Mouse (Mus musculus): Measurements from ENCODE around the gene Bet1l. TPM values are rescaled to one million over a fixed set of nuclear protein-coding genes. Genes with fewer than 3 reads are reported as not detected.
"Not testable (repeated sequence)": the region's sequence is repeated elsewhere in the genome, so short reads cannot be mapped to it uniquely, and the experiment has no call there.

Bet1l gene
- 22.4 and 23.0 TPM in 2 replicates for polyA plus RNA-seq (2016; fragmentation: Nextera tagmentation; extraction: Ambion mirVana)

DNA sequence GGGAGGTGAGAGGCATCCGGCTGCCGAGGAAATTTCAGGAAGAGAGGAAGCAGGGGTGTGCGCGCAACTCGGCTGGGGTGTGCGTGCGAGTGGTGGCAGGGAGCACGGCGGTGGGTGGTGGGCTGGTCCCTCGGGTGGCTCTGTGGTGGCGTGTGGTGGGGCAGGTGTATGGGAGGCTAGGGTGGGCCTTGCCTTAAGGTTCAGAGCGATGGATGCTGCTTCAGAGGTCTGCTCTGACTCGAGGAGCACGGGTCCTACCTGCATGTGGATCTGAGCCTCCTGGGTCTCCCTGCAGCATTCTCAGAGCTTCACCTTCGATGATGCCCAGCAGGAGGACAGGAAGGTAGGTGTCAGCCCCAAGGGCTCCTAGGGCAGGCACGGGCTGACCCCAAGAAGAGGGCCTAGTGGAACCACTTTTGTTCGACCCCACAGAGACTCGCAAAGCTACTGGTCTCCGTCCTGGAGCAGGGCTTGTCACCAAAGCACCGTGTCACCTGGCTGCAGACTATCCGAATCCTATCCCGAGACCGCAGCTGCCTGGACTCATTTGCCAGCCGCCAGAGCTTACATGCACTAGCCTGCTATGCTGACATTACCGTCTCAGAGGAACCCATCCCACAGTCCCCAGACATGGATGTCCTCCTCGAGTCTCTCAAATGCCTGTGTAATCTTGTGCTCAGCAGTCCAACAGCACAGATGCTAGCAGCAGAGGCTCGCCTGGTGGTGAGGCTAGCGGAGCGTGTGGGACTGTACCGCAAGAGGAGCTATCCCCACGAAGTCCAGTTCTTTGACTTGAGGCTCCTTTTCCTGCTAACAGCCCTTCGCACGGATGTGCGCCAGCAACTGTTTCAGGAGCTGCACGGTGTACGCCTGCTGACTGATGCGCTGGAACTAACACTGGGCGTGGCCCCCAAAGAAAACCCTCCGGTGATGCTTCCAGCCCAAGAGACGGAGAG lies at the start of gene Bet1l:
Gene Bet1l (minus strand): TSS at position 28 of the 956 bp plus-strand sequence.
- H3K36me3 ChIP-seq (replicated peaks): peaks cover 67% of the 10 kb centered on the region
- WGBS: 41% methylated on average over 40 of the region's 40 CpGs

DNA sequence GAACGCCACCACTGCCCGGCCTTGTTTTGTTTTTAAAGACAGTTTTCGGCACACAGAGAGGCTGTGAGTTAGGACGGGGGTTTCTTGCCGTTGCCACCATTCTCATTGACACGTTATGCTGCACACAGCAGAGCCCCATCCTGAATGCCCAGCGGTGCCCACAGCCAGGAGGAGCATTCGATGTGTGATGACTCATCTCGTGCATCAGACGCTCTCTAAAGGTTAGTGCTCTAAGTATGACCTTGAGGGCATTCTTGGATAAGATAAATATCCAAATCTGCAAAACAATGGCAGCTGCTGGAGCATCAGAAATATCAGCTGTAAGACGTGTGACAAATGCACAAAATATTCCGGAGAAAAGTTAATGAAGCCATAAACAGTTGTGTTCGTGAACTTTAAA lies 49.8 kb upstream of the Bet1l start:
- Histone ChIP-seq H3K27ac (replicated peaks) (no peak overlapping the region), H3K36me3 (replicated peaks) (no peaks in the 10 kb centered on the region), H3K27me3 (replicated peaks; ENCODE audit: low read depth, poor library complexity, severe bottlenecking) (no peaks in the 10 kb centered on the region; the same call in 1 of the 2 replicates), H3K9me3 (no peaks in the 10 kb centered on the region), H3K4me3 (no peak overlapping the region), H3K4me1 (peaks cover 26% of the 10 kb centered on the region)
- WGBS: 87% methylated on average over 13 of the region's 13 CpGs
- no peak for DNase-seq (ENCODE audit: low spot score)

More for the DNA sequence above, at the start of gene Bet1l:
- H3K27me3 ChIP-seq (replicated peaks; ENCODE audit: low read depth, poor library complexity, severe bottlenecking): no peaks in the 10 kb centered on the region
- peaks cover 40% of the 10 kb centered on the region for H3K4me1 ChIP-seq
- H3K9me3 ChIP-seq: no peaks in the 10 kb centered on the region
- H3K4me3 ChIP-seq: peak within 1 kb of the TSS; percentile 90
- peak within 1 kb of the TSS; percentile 84 for H3K27ac ChIP-seq (replicated peaks)
- no peak for DNase-seq (ENCODE audit: low spot score)

DNA sequence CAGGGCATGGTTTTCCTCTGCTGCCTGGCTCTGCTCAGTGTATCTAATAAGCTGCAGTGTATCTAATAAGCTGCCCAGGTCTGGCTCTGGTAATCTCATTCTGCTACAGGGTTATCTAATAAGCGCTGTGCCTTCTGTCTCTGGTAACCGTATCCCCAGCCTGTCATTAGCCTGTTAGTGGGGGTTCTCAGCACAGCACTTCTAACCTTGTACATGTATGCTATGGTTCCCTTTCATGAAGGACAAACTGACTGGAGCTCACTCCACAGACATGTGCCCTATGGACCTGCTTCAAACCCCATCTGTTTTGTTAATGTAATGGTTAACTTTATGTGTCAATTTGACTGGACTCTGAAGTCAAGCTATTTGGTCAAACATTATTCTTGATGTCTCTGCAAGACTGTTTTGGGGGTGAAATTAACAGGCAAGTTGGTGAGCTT lies 48.3 kb upstream of the Bet1l start:
- no peaks in the 10 kb centered on the region for H3K36me3 ChIP-seq (replicated peaks)
- WGBS: 83% methylated on average over 2 of the region's 2 CpGs
- H3K9me3 ChIP-seq: no peaks in the 10 kb centered on the region
- peaks cover 31% of the 10 kb centered on the region for H3K4me1 ChIP-seq
- no peak for DNase-seq (ENCODE audit: low spot score)
- H3K4me3 ChIP-seq: no peak overlapping the region
- no peak overlapping the region for H3K27ac ChIP-seq (replicated peaks)
- H3K27me3 ChIP-seq (replicated peaks; ENCODE audit: low read depth, poor library complexity, severe bottlenecking): no peaks in the 10 kb centered on the region; the same call in 1 of the 2 replicates

DNA sequence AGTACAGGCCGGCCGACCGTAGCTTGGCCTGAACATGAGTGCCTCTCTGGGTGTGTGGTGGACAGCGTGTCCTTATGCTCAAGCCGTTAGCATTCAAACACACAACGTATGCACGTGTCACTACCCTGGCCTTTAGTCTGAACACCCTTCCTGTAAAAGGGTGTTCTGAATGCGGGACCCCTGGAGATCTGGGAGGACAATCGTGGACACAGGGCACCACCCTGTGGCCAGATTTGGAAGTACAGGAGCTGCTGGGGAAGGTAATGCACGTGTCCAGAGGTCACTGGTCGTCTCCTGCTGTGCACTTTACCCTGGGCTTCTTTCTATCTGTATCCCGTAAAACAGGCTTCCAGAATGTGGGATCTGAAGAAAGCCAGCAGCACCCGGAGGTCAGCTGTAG lies 45.8 kb upstream of the Bet1l start:
- Histone ChIP-seq H3K27ac (replicated peaks) (no peak overlapping the region), H3K4me1 (peaks cover 20% of the 10 kb centered on the region), H3K4me3 (no peak overlapping the region), H3K9me3 (no peaks in the 10 kb centered on the region), H3K36me3 (replicated peaks) (peaks cover 14% of the 10 kb centered on the region), H3K27me3 (replicated peaks; ENCODE audit: low read depth, poor library complexity, severe bottlenecking) (no peaks in the 10 kb centered on the region)
- 24% methylated on average over 13 of the region's 13 CpGs for WGBS
- peak; percentile 87 for DNase-seq (ENCODE audit: low spot score)

DNA sequence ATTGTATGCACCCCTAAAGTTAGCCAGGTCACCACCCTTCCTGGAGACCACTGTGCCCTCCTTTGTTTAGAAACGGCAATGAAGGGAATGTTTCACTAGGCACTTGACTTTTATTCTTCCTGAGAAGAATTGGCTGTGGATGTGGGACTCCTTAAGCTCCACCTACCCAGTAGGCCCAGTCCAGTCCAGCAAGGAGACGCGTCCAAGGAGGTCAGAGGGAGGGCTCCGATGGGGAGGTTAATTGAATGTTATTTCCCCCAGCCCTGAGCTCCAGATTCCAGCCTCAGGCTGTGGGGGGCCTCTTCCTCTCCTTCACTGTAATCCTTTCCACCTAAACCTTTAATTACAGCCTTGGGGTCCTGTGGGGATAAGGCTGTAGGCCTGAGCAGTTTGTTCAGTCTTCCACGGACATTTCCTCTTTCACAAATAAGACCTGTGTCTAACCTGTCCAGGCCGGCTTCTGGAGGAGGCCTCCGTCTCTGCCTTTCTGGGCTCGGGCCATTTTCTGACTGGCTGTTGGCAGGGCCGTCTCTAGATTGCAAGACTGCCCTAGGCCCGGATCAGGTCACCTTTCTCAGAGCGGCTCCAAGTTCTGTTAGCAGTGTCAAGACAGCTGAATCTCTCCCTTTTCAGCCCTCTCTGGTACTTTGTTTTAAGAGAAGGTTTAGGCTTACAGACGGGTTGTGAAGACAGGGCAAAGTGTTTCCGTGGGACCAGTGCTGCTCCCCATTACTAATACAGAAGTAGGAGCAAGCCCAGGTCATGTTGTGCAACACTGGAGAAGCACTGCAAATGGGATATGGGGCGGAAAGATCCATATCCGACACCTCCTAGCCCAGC lies 44.9 kb upstream of the Bet1l start:
- H3K9me3 ChIP-seq: no peaks in the 10 kb centered on the region
- H3K4me1 ChIP-seq: peaks cover 18% of the 10 kb centered on the region
- no peak overlapping the region for H3K4me3 ChIP-seq
- H3K36me3 ChIP-seq (replicated peaks): peaks cover 23% of the 10 kb centered on the region
- WGBS: 54% methylated on average over 15 of the region's 15 CpGs
- H3K27me3 ChIP-seq (replicated peaks; ENCODE audit: low read depth, poor library complexity, severe bottlenecking): no peaks in the 10 kb centered on the region
- peak overlapping the region; percentile 54 for H3K27ac ChIP-seq (replicated peaks)
- DNase-seq (ENCODE audit: low spot score): peak; percentile 42

DNA sequence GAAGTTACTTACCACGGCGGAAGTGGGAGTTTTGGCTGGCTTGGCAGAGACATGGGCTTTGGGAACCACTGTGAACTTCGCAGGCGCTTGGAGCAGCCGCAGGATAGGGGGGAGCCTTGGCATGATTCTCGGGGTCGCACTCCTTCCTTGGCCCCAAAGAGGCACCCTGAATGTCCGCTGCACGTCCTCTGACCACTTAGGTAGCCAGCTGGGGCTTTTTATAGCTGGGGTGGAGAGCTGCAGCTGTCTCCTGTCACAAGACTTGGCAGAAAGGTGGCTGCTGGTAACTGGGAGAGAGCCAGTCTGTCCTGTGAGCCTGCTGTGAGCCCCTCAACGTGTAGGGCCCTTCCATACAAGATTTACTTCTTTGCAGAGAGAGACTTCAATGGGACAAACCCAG lies 42.8 kb upstream of the Bet1l start, which contains the start of gene Cox8b:
Gene Cox8b (minus strand): TSS at position 227 of the 400 bp plus-strand sequence.
- Histone ChIP-seq H3K4me3 (no peak within 1 kb of the TSS), H3K9me3 (no peaks in the 10 kb centered on the region), H3K27me3 (replicated peaks; ENCODE audit: low read depth, poor library complexity, severe bottlenecking) (no peaks in the 10 kb centered on the region), H3K27ac (replicated peaks) (no peak within 1 kb of the TSS), H3K36me3 (replicated peaks) (peaks cover 43% of the 10 kb centered on the region), H3K4me1 (peaks cover 18% of the 10 kb centered on the region)
- no peak for DNase-seq (ENCODE audit: low spot score)
- WGBS: 82% methylated on average over 10 of the region's 10 CpGs

DNA sequence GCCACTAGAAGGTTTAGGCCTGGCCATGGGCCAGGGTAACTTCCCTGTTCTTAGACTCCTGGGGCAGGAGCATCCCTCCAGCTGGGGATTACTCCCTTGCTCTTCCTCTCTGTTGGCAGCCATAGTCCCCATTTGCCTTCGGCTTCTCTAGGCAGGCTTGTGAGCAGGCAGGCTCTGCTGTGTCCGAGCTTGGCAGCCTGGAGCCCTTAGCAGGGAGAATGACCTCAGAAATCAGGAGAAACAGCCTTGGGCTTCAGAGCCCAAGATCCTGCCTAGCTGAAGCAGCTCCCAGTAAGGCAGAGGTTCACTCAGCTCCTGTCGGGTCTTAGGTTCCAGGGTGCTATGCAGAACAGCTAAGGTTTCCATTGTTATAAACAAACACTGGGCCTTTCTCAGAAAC lies 41.7 kb upstream of the Bet1l start:
- Histone ChIP-seq H3K4me3 (no peak overlapping the region), H3K36me3 (replicated peaks) (peaks cover 52% of the 10 kb centered on the region), H3K4me1 (peaks cover 18% of the 10 kb centered on the region), H3K27ac (replicated peaks) (no peak overlapping the region), H3K9me3 (no peaks in the 10 kb centered on the region), H3K27me3 (replicated peaks; ENCODE audit: low read depth, poor library complexity, severe bottlenecking) (no peaks in the 10 kb centered on the region)
- no peak for DNase-seq (ENCODE audit: low spot score)
- 75% methylated on average over 3 of the region's 3 CpGs for WGBS

DNA sequence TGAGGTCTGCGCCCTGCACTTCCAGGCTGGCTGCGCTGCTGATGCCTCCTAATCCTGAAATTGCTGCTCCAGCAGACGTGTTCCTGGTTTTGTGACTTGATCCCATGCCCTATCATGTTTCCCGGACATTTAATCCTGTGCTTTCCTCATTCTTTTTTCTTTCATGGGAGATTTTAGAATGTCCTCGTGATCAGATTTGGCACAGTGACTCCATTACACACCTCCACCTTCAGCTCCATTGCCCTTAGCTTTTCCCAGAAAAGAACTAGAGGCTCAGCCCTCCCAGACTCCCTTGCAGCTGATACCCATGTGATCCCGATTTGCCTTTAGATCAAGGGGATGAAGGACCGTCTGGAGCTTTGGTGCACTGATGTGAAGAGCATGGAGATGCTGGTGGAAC lies 40.5 kb upstream of the Bet1l start:
- DNase-seq (ENCODE audit: low spot score): no peak
- Histone ChIP-seq H3K4me1 (peaks cover 13% of the 10 kb centered on the region), H3K27ac (replicated peaks) (no peak overlapping the region), H3K4me3 (no peak overlapping the region), H3K9me3 (no peaks in the 10 kb centered on the region), H3K27me3 (replicated peaks; ENCODE audit: low read depth, poor library complexity, severe bottlenecking) (no peaks in the 10 kb centered on the region), H3K36me3 (replicated peaks) (peaks cover 65% of the 10 kb centered on the region)
- WGBS: 80% methylated on average over 7 of the region's 7 CpGs

DNA sequence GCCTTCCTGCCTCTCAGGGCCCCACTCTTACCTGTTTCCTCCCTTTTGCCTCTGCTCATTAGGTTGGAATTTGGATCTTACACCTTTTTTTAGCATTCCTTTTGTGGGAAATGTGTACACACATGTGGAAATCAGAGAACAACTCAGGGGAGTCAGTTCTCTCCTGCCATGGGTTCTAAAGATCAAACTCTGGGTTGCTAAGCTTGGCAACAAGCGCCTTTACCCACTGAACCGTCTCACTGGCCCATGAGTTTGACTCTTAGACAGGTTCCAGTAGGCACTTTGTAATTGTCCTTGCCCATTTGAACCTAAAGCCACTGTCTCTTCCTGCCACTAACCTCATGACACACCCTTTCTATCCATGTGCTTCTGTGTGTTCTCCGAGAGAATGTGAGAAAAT lies 37.2 kb upstream of the Bet1l start:
- 94% methylated on average over 3 of the region's 3 CpGs for WGBS
- no peak overlapping the region for H3K27ac ChIP-seq (replicated peaks)
- no peaks in the 10 kb centered on the region for H3K27me3 ChIP-seq (replicated peaks; ENCODE audit: low read depth, poor library complexity, severe bottlenecking)
- no peaks in the 10 kb centered on the region for H3K4me1 ChIP-seq
- H3K36me3 ChIP-seq (replicated peaks): peaks cover 88% of the 10 kb centered on the region
- H3K4me3 ChIP-seq: no peak overlapping the region
- no peak for DNase-seq (ENCODE audit: low spot score)
- H3K9me3 ChIP-seq: no peaks in the 10 kb centered on the region

DNA sequence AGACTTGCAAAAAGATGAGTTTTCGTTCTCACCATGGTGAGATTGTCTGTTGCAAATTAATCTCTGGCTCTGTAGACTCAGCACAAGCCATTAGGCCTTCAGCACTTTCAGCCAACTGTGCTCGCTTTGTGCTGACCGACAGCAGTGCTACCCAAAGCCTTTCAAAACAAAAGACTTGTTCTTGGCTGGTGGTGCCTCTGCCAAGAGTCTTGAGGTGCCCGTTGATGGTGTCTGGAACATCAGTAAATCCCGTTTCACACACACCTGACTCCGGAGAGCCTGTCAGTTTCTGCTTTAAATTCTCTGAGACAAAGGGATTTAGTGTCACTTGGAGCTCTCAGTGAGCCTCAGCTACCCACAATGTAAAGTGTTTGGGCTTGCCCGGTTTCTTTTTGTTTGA lies 36.7 kb upstream of the Bet1l start:
- H3K27me3 ChIP-seq (replicated peaks; ENCODE audit: low read depth, poor library complexity, severe bottlenecking): no peaks in the 10 kb centered on the region
- no peak overlapping the region for H3K4me3 ChIP-seq
- H3K36me3 ChIP-seq (replicated peaks): peaks cover 89% of the 10 kb centered on the region
- no peak overlapping the region for H3K27ac ChIP-seq (replicated peaks)
- no peaks in the 10 kb centered on the region for H3K4me1 ChIP-seq
- H3K9me3 ChIP-seq: no peaks in the 10 kb centered on the region
- no peak for DNase-seq (ENCODE audit: low spot score)
- 91% methylated on average over 7 of the region's 7 CpGs for WGBS

DNA sequence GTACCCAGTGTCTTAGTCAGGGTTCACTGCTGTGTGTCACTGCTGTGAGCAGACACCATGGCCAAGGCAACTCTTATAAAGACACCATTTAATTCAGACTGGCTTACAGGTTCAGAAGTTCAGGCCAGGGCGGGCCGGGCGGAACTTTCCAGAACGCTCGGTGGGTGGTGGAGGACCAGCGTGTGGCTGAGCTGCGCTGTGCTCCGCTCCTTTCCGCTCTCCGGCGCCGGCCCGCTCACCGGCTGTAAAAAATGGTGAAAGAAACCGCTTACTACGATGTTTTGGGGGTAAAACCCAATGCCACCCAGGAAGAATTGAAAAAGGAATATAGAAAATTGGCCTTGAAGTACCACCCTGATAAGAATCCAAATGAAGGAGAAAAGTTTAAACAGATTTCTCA lies 33.3 kb upstream of the Bet1l start:
- WGBS: 97% methylated on average over 16 of the region's 16 CpGs
- H3K36me3 ChIP-seq (replicated peaks): peaks cover 89% of the 10 kb centered on the region

DNA sequence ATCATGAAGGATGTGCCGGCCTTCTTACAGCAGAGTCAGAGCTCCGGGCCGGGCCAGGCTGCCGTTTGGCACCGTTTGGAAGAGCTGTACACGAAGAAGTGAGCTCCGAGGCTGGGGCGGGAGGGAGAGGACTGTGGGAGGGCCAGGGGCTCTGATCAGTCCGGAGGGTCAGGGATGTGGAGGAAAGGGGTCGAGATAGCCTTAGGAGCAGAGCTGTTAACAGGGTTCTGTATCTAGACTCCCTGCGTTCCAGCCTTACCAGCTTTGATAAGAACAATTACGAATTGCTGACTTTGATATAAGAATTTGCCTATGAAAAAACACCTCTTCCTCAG lies 25.1 kb upstream of the Bet1l start:
- peak overlapping the region; percentile 98 for H3K4me3 ChIP-seq
- peaks cover 43% of the 10 kb centered on the region for H3K36me3 ChIP-seq (replicated peaks)
- H3K4me1 ChIP-seq: peaks cover 23% of the 10 kb centered on the region
- H3K27ac ChIP-seq (replicated peaks): peak overlapping the region; percentile 88
- no peaks in the 10 kb centered on the region for H3K27me3 ChIP-seq (replicated peaks; ENCODE audit: low read depth, poor library complexity, severe bottlenecking)
- DNase-seq (ENCODE audit: low spot score): no peak
- H3K9me3 ChIP-seq: no peaks in the 10 kb centered on the region
- under 1% methylated on average over 12 of the region's 12 CpGs for WGBS

More for the DNA sequence above, 33.3 kb upstream of the Bet1l start:
- not testable (repeated sequence) for H3K27ac ChIP-seq (replicated peaks); H3K4me1 ChIP-seq; DNase-seq (ENCODE audit: low spot score); H3K9me3 ChIP-seq; H3K27me3 ChIP-seq (replicated peaks; ENCODE audit: low read depth, poor library complexity, severe bottlenecking); H3K4me3 ChIP-seq
